Mouse (Mus musculus): ENCODE data around the gene Gm10273.

The Gm10273 gene

GRCm38 (mm10) chr10:59402899-59403792 is 7.7 kb downstream of the Gm10273 start, which contains the start of gene Pla2g12b:
TSS of gene Pla2g12b (plus strand) at chr10:59403660.
- DNase-seq (ENCODE audit: low spot score) = no peak

GRCm38 (mm10) chr10:59403793-59404149 is 8.3 kb downstream of the Gm10273 start:
- DNase-seq (ENCODE audit: low spot score) = no peak

GRCm38 (mm10) chr10:59408499-59408898 is 13.1 kb downstream of the Gm10273 start:
- DNase-seq (ENCODE audit: low spot score) = no peak

- no peak for DNase-seq (ENCODE audit: low spot score)
Measured at GRCm38 (mm10) chr10:59410264-59410663, 14.8 kb downstream of the Gm10273 start.

GRCm38 (mm10) chr10:59413711-59414110 is 18.3 kb downstream of the Gm10273 start:
- no peak for DNase-seq (ENCODE audit: low spot score)

- DNase-seq (ENCODE audit: low spot score) = no peak
Measured at GRCm38 (mm10) chr10:59416623-59417022, 21.2 kb downstream of the Gm10273 start.

GRCm38 (mm10) chr10:59419516-59419915 is 24.1 kb downstream of the Gm10273 start:
- DNase-seq (ENCODE audit: low spot score) = no peak

- DNase-seq (ENCODE audit: low spot score) = no peak
Measured at GRCm38 (mm10) chr10:59424453-59424852, 29.0 kb downstream of the Gm10273 start.

GRCm38 (mm10) chr10:59425369-59425768 is 29.9 kb downstream of the Gm10273 start:
- DNase-seq (ENCODE audit: low spot score) = no peak

GRCm38 (mm10) chr10:59426371-59426770 is 30.9 kb downstream of the Gm10273 start:
- no peak for DNase-seq (ENCODE audit: low spot score)

- no peak for DNase-seq (ENCODE audit: low spot score)
Measured at GRCm38 (mm10) chr10:59429448-59430135, 34.2 kb downstream of the Gm10273 start.

- no peak for DNase-seq (ENCODE audit: low spot score)
Measured at GRCm38 (mm10) chr10:59430701-59431218, 35.3 kb downstream of the Gm10273 start.

- no peak for DNase-seq (ENCODE audit: low spot score)
Measured at GRCm38 (mm10) chr10:59435746-59436145, 40.3 kb downstream of the Gm10273 start.

GRCm38 (mm10) chr10:59438651-59439050 is 43.2 kb downstream of the Gm10273 start:
- no peak for DNase-seq (ENCODE audit: low spot score)

GRCm38 (mm10) chr10:59439508-59439931 is 44.1 kb downstream of the Gm10273 start:
- no peak for DNase-seq (ENCODE audit: low spot score)

GRCm38 (mm10) chr10:59440177-59440576 is 44.7 kb downstream of the Gm10273 start:
- DNase-seq (ENCODE audit: low spot score) = no peak

GRCm38 (mm10) chr10:59441735-59442134 is 46.3 kb downstream of the Gm10273 start, which contains the start of gene Oit3:
TSS of gene Oit3 (minus strand) at chr10:59441778.
- no peak for DNase-seq (ENCODE audit: low spot score)

GRCm38 (mm10) chr10:59443212-59443611 is 47.8 kb downstream of the Gm10273 start:
- DNase-seq (ENCODE audit: low spot score) = no peak

- no peak for DNase-seq (ENCODE audit: low spot score)
Measured at GRCm38 (mm10) chr10:59444106-59444505, 48.7 kb downstream of the Gm10273 start.

GRCm38 (mm10) chr10:59444635-59445034 is 49.2 kb downstream of the Gm10273 start:
- DNase-seq (ENCODE audit: low spot score) = no peak
